Mouse (Mus musculus) gastrocnemius, postnatal 25 days (tissue): Measurements from ENCODE around the gene Olfr1291-ps1. TPM values are rescaled to one million over a fixed set of nuclear protein-coding genes. Genes with fewer than 3 reads are reported as not detected.

Experiments used
- DNase-seq: peaks from one replicate; pipeline ENCODE4 v3.0.0; 2022
- long read RNA-seq, 2 experiments: library from polyadenylated mRNA; stranded (forward); transcript quantifications; one replicate each; pipeline ENCODE4 v2.0.0; 2021
- total RNA-seq, 2 experiments: library from RNA; stranded (reverse); gene quantifications; 1 replicate in 1 of 2; 2 replicates in 1 of 2; pipeline ENCODE4 v1.2.3; 2021

Olfr1291-ps1 gene
- total RNA-seq: not detected
- long read RNA-seq, experiment 1: 0 reads
- long read RNA-seq, experiment 2: 0 reads

DNA sequence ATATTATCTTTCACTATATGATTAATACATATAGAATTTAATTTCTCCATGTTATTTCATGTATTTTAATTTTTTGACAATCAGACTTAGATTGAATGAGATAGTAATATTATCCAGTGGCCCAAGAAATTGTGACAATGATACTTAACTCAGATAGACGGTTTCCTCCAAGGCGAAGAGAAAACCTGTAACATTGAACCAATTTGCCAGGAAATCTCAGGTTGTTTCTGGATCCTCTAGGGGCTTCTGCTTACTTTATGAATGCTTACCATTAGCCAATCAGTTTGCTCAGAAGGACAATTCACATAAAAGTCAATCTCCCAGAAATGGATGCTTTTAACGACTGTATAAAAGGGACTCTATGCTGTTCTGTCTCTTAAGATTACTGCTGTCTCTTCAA is at the start of gene Olfr1291-ps1:
Gene Olfr1291-ps1 (plus strand): TSS at position 301 of the 400 bp plus-strand sequence.
- DNase-seq: no peak

DNA sequence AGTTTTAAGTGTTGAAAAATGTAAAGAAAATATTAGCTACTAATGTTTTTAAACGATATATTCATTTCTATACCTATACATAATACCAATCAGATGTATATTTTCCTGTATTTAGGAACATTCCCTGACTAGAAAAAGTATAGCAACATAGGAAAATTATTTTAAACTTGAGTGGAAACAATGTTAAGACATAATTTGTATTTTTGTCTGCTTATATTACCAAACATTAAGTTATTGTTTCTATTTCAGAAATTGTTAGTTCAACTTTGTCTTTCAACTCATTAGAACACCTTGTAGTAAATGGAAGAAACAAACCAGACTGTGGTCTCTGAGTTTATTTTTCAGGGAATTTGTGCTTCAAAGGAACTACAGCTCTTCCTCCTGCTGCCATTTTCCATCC is 48.1 kb upstream of the Olfr1291-ps1 start, which contains the start of gene Olfr1287:
Gene Olfr1287 (plus strand): TSS at position 301 of the 400 bp plus-strand sequence.
- no peak for DNase-seq

- DNase-seq: no peak
Measured at GRCm38 (mm10) chr2:111473801-111474200, 23.2 kb upstream of the Olfr1291-ps1 start, which contains the start of gene Olfr1288. Olfr1288 (plus strand) TSS chr2:111474101.

- DNase-seq: no peak
Measured at GRCm38 (mm10) chr2:111480519-111480918, 16.5 kb upstream of the Olfr1291-ps1 start, which contains the start of gene Olfr1289. Olfr1289 (plus strand) TSS chr2:111480819.

- no peak for DNase-seq
Measured at GRCm38 (mm10) chr2:111493729-111494128, 3.3 kb upstream of the Olfr1291-ps1 start, which contains the start of gene Olfr1290. Olfr1290 (minus strand) TSS chr2:111493829.

DNA sequence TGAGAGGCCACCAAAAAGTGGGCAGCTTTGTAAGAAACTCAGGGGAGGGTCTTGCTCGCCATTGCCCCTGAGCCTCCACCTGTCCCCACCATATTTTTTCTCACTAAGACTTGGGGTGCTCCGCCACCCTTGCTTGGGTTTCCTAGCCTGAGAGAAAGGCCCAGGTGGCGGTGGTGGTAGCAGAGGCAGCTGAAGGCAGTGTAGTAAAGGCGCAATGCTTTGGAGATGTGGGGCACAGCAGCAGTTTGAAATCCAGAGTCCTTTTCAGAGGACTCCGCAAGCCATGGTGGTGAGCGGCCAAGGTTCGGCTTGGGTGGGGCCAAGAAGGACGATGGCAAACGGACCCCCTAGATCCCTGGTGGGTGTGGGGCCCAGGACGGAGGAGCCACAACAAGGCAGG is 20.5 kb downstream of the Olfr1291-ps1 start:
- no peak for DNase-seq

GRCm38 (mm10) chr2:111524903-111525302 is 27.9 kb downstream of the Olfr1291-ps1 start, which contains the start of gene Olfr1293-ps:
Olfr1293-ps (plus strand) TSS chr2:111525203.
- no peak for DNase-seq

GRCm38 (mm10) chr2:111540191-111540590 is 43.2 kb downstream of the Olfr1291-ps1 start, which contains the start of gene Olfr1294:
Olfr1294 (minus strand) TSS chr2:111540291.
- no peak for DNase-seq

Other genes with a start within 250 kb of the Olfr1291-ps1 start
- not detected for gene Olfr1276, start 242.7 kb upstream of the Olfr1291-ps1 start, total RNA-seq
- gene Olfr1277, start 223.1 kb upstream of the Olfr1291-ps1 start, total RNA-seq: not detected
- gene Olfr1278, start 207.0 kb upstream of the Olfr1291-ps1 start, total RNA-seq: not detected
- not detected for gene Olfr1279, start 196.5 kb upstream of the Olfr1291-ps1 start, total RNA-seq
- not detected for gene Olfr1280, start 183.2 kb upstream of the Olfr1291-ps1 start, total RNA-seq
- gene Olfr1281, start 170.7 kb upstream of the Olfr1291-ps1 start, total RNA-seq: not detected
- gene Olfr1282, start 161.1 kb upstream of the Olfr1291-ps1 start, total RNA-seq: not detected
- not detected for gene Olfr1283, start 130.4 kb upstream of the Olfr1291-ps1 start, total RNA-seq
- not detected for gene Olfr1284, start 121.7 kb upstream of the Olfr1291-ps1 start, total RNA-seq
- gene Olfr1286, start 74.1 kb upstream of the Olfr1291-ps1 start, total RNA-seq: not detected
- not detected for gene Olfr1287, start 48.0 kb upstream of the Olfr1291-ps1 start, total RNA-seq
- not detected for gene Olfr1288, start 23.1 kb upstream of the Olfr1291-ps1 start, total RNA-seq
- gene Olfr1289, start 16.4 kb upstream of the Olfr1291-ps1 start, total RNA-seq: not detected
- not detected for gene Olfr1290, start 3.4 kb upstream of the Olfr1291-ps1 start, total RNA-seq
- not detected for gene Olfr1293-ps, start 28.0 kb downstream of the Olfr1291-ps1 start, total RNA-seq
- gene Olfr1294, start 43.1 kb downstream of the Olfr1291-ps1 start, total RNA-seq: not detected
- not detected for gene Olfr1295, start 72.5 kb downstream of the Olfr1291-ps1 start, total RNA-seq
- gene Olfr1297, start 129.3 kb downstream of the Olfr1291-ps1 start, total RNA-seq: not detected
- gene Olfr1298, start 152.0 kb downstream of the Olfr1291-ps1 start, total RNA-seq: not detected
- not detected for gene Olfr1299, start 164.2 kb downstream of the Olfr1291-ps1 start, total RNA-seq